Mouse (Mus musculus) CH12.LX (cell line): ENCODE measurements around the gene Bcas3. TPM values are rescaled to one million over a fixed set of nuclear protein-coding genes. Genes with fewer than 3 reads are reported as not detected.

ENCODE experiments used
- DNase-seq: peaks from one replicate; pipeline ENCODE4 v3.0.0-alpha.2; 2013; ENCODE audit errors: extremely low read depth
- H3K27ac ChIP-seq: 2 replicates; pipeline ENCODE4 v1.5.1; 2012; ENCODE audit warnings: low read depth, mild to moderate bottlenecking, control low read depth, moderate library complexity; ENCODE audit not compliant: insufficient read depth
- H3K27me3 ChIP-seq: replicated peaks from 2 replicates; pipeline ENCODE3; 2012; ENCODE audit warnings: inconsistent platforms
- H3K36me3 ChIP-seq, 2 experiments: replicated peaks in 1 of 2; 2 replicates each; pipeline versions ENCODE3 to v1.6.1; 2012; ENCODE audit warnings: inconsistent platforms in 1 of 2, low read length in 1 of 2, mild to moderate bottlenecking in 1 of 2, mixed read lengths in 1 of 2, moderate library complexity in 1 of 2; ENCODE audit not compliant: control insufficient read depth in 1 of 2, insufficient read depth in 1 of 2
- H3K4me1 ChIP-seq, 2 experiments: 2 replicates each; pipeline ENCODE4 v1.6.1; 2012; ENCODE audit warnings: inconsistent platforms in 1 of 2, moderate library complexity in 1 of 2; ENCODE audit not compliant: insufficient read depth in 2 of 2, control insufficient read depth in 1 of 2
- H3K4me2 ChIP-seq: 2 replicates; pipeline ENCODE4 v1.6.1; 2012; ENCODE audit warnings: low read depth, mild to moderate bottlenecking, control low read depth; ENCODE audit not compliant: poor library complexity, insufficient read depth, severe bottlenecking
- H3K4me3 ChIP-seq, 3 experiments: fragments of 150-350 bp in 1 of 3; sonication (generic) in 1 of 3; replicated peaks in 1 of 3; 2 replicates each; pipeline versions ENCODE3 to v1.5.1; 2011 to 2012; ENCODE audit warnings: low read depth in 2 of 3, low read length in 2 of 3, mild to moderate bottlenecking in 2 of 3, moderate library complexity in 2 of 3, control low read depth in 1 of 3, improper control_type of control experiment in 1 of 3, inconsistent platforms in 1 of 3, mixed read lengths in 1 of 3; ENCODE audit not compliant: poor library complexity in 1 of 3
- H3K79me2 ChIP-seq: replicated peaks from 2 replicates; pipeline ENCODE4 v1.6.1; 2012; ENCODE audit warnings: mild to moderate bottlenecking, moderate library complexity; ENCODE audit not compliant: control insufficient read depth, poor library complexity, insufficient read depth, severe bottlenecking; ENCODE audit errors: extremely low read depth
- H3K9ac ChIP-seq: 2 replicates; pipeline ENCODE4 v1.6.1; 2012; ENCODE audit warnings: low read depth, mild to moderate bottlenecking, control low read depth, moderate library complexity; ENCODE audit not compliant: insufficient read depth
- H3K9me3 ChIP-seq: replicated peaks from 2 replicates; pipeline ENCODE3; 2012; ENCODE audit warnings: low read length, inconsistent platforms, mixed read lengths
- BHLHE40 ChIP-seq: IDR thresholded peaks from 2 replicates; pipeline ENCODE4 v1.6.1; 2011; ENCODE audit warnings: mild to moderate bottlenecking, low read depth, low read length, improper control_type of control experiment
- CHD1 ChIP-seq: IDR thresholded peaks from 2 replicates; pipeline ENCODE4 v1.6.1; 2012; ENCODE audit warnings: low read depth, low read length, improper control_type of control experiment, inconsistent platforms
- CHD2 ChIP-seq: IDR thresholded peaks from 2 replicates; pipeline ENCODE4 v1.6.1; 2011; ENCODE audit warnings: low read length, improper control_type of control experiment
- CTCF ChIP-seq, 2 experiments: IDR thresholded peaks in 1 of 2; conservative IDR thresholded peaks in 1 of 2; 2 replicates each; pipeline ENCODE4 v1.5.1; 2011 to 2012; ENCODE audit warnings: low read depth in 2 of 2, low read length in 2 of 2, improper control_type of control experiment in 1 of 2, inconsistent platforms in 1 of 2, mild to moderate bottlenecking in 1 of 2, moderate library complexity in 1 of 2
- E2F4 ChIP-seq: IDR thresholded peaks from 2 replicates; pipeline ENCODE4 v1.6.1; 2011; ENCODE audit warnings: low read depth, low read length, improper control_type of control experiment; ENCODE audit not compliant: insufficient replicate concordance
- ELF1 ChIP-seq: IDR thresholded peaks from 2 replicates; pipeline ENCODE4 v1.6.1; 2014; ENCODE audit warnings: low read depth, mild to moderate bottlenecking, inconsistent platforms, low read length, improper control_type of control experiment
- EP300 ChIP-seq: IDR thresholded peaks from 2 replicates; pipeline ENCODE4 v1.6.1; 2011; ENCODE audit warnings: low read length, improper control_type of control experiment
- GABPA ChIP-seq: IDR thresholded peaks from 2 replicates; pipeline ENCODE4 v1.6.1; 2012; ENCODE audit warnings: low read depth, low read length, improper control_type of control experiment, inconsistent platforms; ENCODE audit not compliant: insufficient replicate concordance
- KAT2A ChIP-seq: IDR thresholded peaks from 2 replicates; pipeline ENCODE4 v1.6.1; 2012; ENCODE audit warnings: low read length, improper control_type of control experiment, inconsistent platforms; ENCODE audit not compliant: insufficient replicate concordance
- MAFK ChIP-seq: IDR thresholded peaks from 2 replicates; pipeline ENCODE4 v1.6.1; 2011; ENCODE audit warnings: low read length, improper control_type of control experiment; ENCODE audit not compliant: insufficient replicate concordance
- MAZ ChIP-seq: IDR thresholded peaks from 2 replicates; pipeline ENCODE4 v1.6.1; 2012; ENCODE audit warnings: low read depth, mild to moderate bottlenecking, inconsistent platforms, low read length, improper control_type of control experiment, moderate library complexity
- NELFE ChIP-seq: IDR thresholded peaks from 2 replicates; pipeline ENCODE4 v1.6.1; 2011; ENCODE audit warnings: low read depth, low read length, improper control_type of control experiment
- PAX5 ChIP-seq: IDR thresholded peaks from 2 replicates; pipeline ENCODE4 v1.6.1; 2012; ENCODE audit warnings: low read length, inconsistent platforms, mixed read lengths
- RCOR1 ChIP-seq: conservative IDR thresholded peaks from 2 replicates; pipeline ENCODE4 v1.6.1; 2012; ENCODE audit warnings: low read depth, mild to moderate bottlenecking, inconsistent platforms, low read length, improper control_type of control experiment
- SIN3A ChIP-seq: IDR thresholded peaks from 2 replicates; pipeline ENCODE4 v1.6.1; 2012; ENCODE audit warnings: low read length, improper control_type of control experiment, inconsistent platforms
- SMC3 ChIP-seq: IDR thresholded peaks from 2 replicates; pipeline ENCODE4 v1.6.1; 2011; ENCODE audit warnings: low read depth, low read length, improper control_type of control experiment
- UBTF ChIP-seq: IDR thresholded peaks from 2 replicates; pipeline ENCODE4 v1.6.1; 2012; ENCODE audit warnings: low read depth, mild to moderate bottlenecking, inconsistent platforms, low read length, improper control_type of control experiment, moderate library complexity
- USF1 ChIP-seq: IDR thresholded peaks from 2 replicates; pipeline ENCODE4 v1.6.1; 2014; ENCODE audit warnings: low read depth, mild to moderate bottlenecking, inconsistent platforms, low read length, improper control_type of control experiment
- ZC3H11A ChIP-seq: IDR thresholded peaks from 2 replicates; pipeline ENCODE4 v1.6.1; 2012; ENCODE audit warnings: low read depth, mild to moderate bottlenecking, inconsistent platforms, low read length, improper control_type of control experiment
- ZNF384 ChIP-seq: IDR thresholded peaks from 2 replicates; pipeline ENCODE4 v1.6.1; 2012; ENCODE audit warnings: low read depth, low read length, improper control_type of control experiment, inconsistent platforms
- dilution Hi-C: fragments of 300-500 bp; cut with MboI; formaldehyde crosslinking; loops from 2 replicates; pipeline ENCODE4 v1.14.3; 2020; ENCODE audit warnings: low sequenced_read_pairs; ENCODE audit not compliant: extremely low pct_unique_long_range_greater_than_20kb, extremely low pct_ligation_motif_present
- in situ Hi-C: fragments of 300-500 bp; cut with MboI; formaldehyde crosslinking; loops from 3 replicates; pipeline ENCODE4 v1.14.3; 2019; ENCODE audit warnings: low sequenced_read_pairs, low pct_ligation_motif_present, low pct_unique_long_range_greater_than_20kb, mixed read lengths
- polyA plus RNA-seq: library from polyadenylated mRNA; unstranded; fragments of >175 nt; gene quantifications from 2 replicates; pipeline ENCODE4 v1.2.1, GENCODE M21; 2012; ENCODE audit warnings: low read depth; ENCODE audit not compliant: insufficient read length
- total RNA-seq, 2 experiments: library from RNA; depleted of rRNA; stranded (reverse); fragments of 300-350 nt in 1 of 2; fragments of >200 nt in 1 of 2; gene quantifications; 2 replicates each; pipeline ENCODE4 v1.2.3; 2012 to 2014

Bcas3 gene
- total and polyA plus RNA-seq, 3 experiments: 8.2 to 21.3 (median 9.7) TPM

DNA sequence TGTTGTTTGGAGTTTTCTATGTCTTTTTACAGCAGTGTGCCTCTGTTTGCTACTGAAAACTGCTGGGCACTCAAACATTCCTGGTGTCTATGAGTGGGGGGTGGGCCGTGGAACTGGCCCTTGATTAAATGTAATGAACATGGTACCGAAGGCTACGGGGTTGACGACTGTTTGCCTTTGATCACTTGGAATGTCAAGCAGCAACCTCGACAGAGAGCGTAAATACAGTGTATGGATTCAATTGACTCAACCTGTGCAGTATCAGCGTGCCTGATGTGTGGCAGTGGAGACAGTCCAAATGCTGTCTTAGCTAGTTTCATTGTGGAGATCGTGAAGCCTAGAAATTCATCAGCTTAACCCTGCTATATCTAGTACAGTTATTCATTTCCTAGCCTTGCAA, 231.1 kb downstream of the Bcas3 start:
- Histone ChIP-seq H3K4me1 (peaks cover 0 to 5% of the 10 kb centered on the region in 2 experiments; a peak in 2 of 4 replicates), H3K27me3 (no peaks in the 10 kb centered on the region), H3K4me2 (no peak overlapping the region), H3K36me3 (no peaks in the 10 kb centered on the region), H3K79me2 (no peaks in the 10 kb centered on the region), H3K9me3 (no peaks in the 10 kb centered on the region), H3K4me3 (no peak overlapping the region), H3K27ac (no peak overlapping the region), H3K9ac (no peak overlapping the region)
- TF ChIP-seq BHLHE40: no peak
- no peak for TF ChIP-seq SIN3A
- TF ChIP-seq USF1: no peak
- no peak for TF ChIP-seq E2F4
- TF ChIP-seq KAT2A: no peak
- no peak for TF ChIP-seq MAFK
- no peak for TF ChIP-seq MAZ
- TF ChIP-seq ZC3H11A: no peak
- no peak for TF ChIP-seq GABPA
- no peak for TF ChIP-seq EP300
- in situ Hi-C loops: no loop called here
- dilution Hi-C loops: no loop called here
- DNase-seq: no peak

DNA sequence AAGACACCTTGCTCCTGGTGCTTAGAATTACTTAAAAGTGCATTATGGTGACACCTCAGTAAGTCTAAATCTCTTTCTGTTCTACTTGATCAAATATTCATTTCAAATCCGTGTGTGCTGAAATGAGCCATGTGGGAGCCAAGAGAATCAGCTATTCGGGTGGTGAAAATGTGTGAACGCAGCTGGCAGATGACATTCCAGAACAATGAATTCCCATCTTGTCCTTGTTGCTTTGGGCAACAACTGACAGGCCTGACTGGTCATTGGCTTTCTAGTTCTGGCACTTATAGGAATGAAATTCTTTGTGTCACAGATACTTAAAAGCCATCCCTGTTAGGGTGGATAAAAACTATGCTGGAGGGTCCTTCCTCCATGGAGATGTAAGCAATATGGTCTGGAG, 240.7 kb downstream of the Bcas3 start:
- TF ChIP-seq CTCF (conservative IDR thresholded peaks at IDR 0.05 in 1 of 2, IDR thresholded peaks at IDR 0.05 in 1 of 2; ENCODE audit: low read depth in 2 of 2, low read length in 2 of 2) (no peak), NELFE (no peak), ELF1 (no peak)
- in situ Hi-C loops (no loop called here), dilution Hi-C loops (no loop called here)
- Histone ChIP-seq H3K4me3 (no peak overlapping the region), H3K79me2 (no peaks in the 10 kb centered on the region), H3K9me3 (no peaks in the 10 kb centered on the region), H3K4me2 (no peak overlapping the region), H3K27ac (no peak overlapping the region), H3K9ac (no peak overlapping the region), H3K27me3 (no peaks in the 10 kb centered on the region), H3K4me1 (no peaks in the 10 kb centered on the region), H3K36me3 (no peaks in the 10 kb centered on the region)
- no peak for DNase-seq

DNA sequence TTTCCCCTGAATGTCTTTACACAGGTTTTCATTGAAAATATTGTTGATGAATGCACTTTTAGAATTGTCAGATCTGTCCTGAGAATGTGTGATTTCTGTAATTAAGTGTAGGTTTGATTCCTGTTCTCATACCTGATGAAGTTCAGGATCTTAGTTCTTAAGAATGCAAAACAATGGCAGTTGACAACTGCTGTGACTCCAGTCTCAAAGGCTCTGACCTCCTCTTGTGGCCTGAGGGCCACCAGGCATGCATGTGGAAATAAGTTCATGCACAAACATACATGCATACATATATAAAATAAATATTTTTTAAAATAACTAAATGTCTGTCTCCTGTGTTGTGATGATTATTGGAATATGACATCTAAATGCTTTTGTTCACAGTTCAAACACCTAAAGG, 246.3 kb downstream of the Bcas3 start:
- dilution Hi-C loops (no loop called here), in situ Hi-C loops (no loop called here)
- no peaks in the 10 kb centered on the region for H3K36me3 ChIP-seq
- TF ChIP-seq ZNF384 (no peak), CHD1 (no peak), EP300 (no peak), USF1 (no peak), SMC3 (no peak), CHD2 (no peak), UBTF (no peak), MAFK (no peak), PAX5 (no peak), RCOR1 (no peak), MAZ (no peak), KAT2A (no peak)
- no peak overlapping the region for H3K4me2 ChIP-seq
- H3K79me2 ChIP-seq: no peaks in the 10 kb centered on the region
- no peaks in the 10 kb centered on the region for H3K9me3 ChIP-seq
- H3K4me1 ChIP-seq: peaks cover 0 to 6% of the 10 kb centered on the region in 2 experiments; a peak in 2 of 4 replicates
- no peak overlapping the region for H3K9ac ChIP-seq
- H3K27ac ChIP-seq: no peak overlapping the region
- no peak overlapping the region for H3K4me3 ChIP-seq
- no peaks in the 10 kb centered on the region for H3K27me3 ChIP-seq
- no peak for DNase-seq
